In the genomic region with DNA sequence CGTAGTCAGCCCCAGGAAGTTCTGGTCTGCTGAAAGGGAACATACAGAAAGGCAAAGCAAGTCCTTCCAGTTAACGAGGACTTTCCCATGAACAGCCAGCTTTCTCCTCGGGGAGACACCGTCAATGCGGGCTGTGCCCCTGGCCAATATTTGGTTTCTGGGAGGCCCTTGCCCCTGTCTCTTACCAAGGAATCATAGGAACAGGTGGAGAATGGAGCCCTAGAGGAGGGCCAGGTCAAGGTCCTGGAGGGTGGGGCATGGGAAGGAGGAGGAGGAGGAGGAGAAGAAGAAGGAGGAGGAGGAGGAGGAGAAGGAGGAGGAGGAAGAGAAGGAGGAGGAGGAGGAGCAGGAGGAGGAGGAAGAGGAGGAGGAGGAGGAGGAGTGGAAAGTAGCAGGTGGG, we compare ENCODE assay signal across 31 mouse cellular contexts.
"Had no signal": no experiment of that assay in that cellular context is flagged by ENCODE, and none has a peak within 500 bp of the region (broad histone marks: within the 10 kb centered on the region; RNA-seq: fewer than 3 reads in every experiment).

No protein-coding gene starts in this region.

- H3K9me3 ChIP-seq: limb, embryonic 10.5 days; limb, embryonic 12.5 days; limb, embryonic 13.5 days; limb, embryonic 15.5 days; liver, embryonic 12.5 days; liver, embryonic 13.5 days; liver, embryonic 15.5 days; lung, embryonic 15.5 days; midbrain, embryonic 10.5 days; midbrain, embryonic 12.5 days; midbrain, embryonic 13.5 days; midbrain, embryonic 15.5 days had no signal

- H3K4me1 ChIP-seq: limb, embryonic 10.5 days; limb, embryonic 12.5 days; limb, embryonic 13.5 days; limb, embryonic 15.5 days; liver, embryonic 12.5 days; liver, embryonic 13.5 days; liver, embryonic 15.5 days; megakaryocyte, embryonic 14.5 days; midbrain, embryonic 13.5 days had no signal

- H3K36me3 ChIP-seq: limb, embryonic 10.5 days; limb, embryonic 12.5 days; limb, embryonic 13.5 days; limb, embryonic 15.5 days; liver, embryonic 12.5 days; liver, embryonic 13.5 days; liver, embryonic 15.5 days; lung, embryonic 15.5 days; midbrain, embryonic 10.5 days; midbrain, embryonic 12.5 days; midbrain, embryonic 13.5 days; midbrain, embryonic 15.5 days had no signal

- H3K4me2 ChIP-seq: limb, embryonic 12.5 days; limb, embryonic 13.5 days; limb, embryonic 15.5 days; liver, embryonic 11.5 days; liver, embryonic 12.5 days; liver, embryonic 13.5 days; liver, embryonic 15.5 days; lung, embryonic 14.5 days; lung, embryonic 15.5 days; midbrain, embryonic 11.5 days; midbrain, embryonic 12.5 days; midbrain, embryonic 13.5 days; midbrain, embryonic 15.5 days had no signal

- H3K27ac ChIP-seq: left cerebral cortex, adult 2 months; limb, embryonic 10.5 days; limb, embryonic 12.5 days; limb, embryonic 13.5 days; limb, embryonic 15.5 days; liver, embryonic 12.5 days; liver, embryonic 13.5 days; liver, embryonic 14.5 days; liver, embryonic 15.5 days; lung, embryonic 15.5 days; macrophage; midbrain, embryonic 10.5 days; midbrain, embryonic 12.5 days; midbrain, embryonic 13.5 days; midbrain, embryonic 15.5 days had no signal

- DNase-seq: left cerebral cortex, postnatal 4 days; liver; liver, embryonic 13.5 days; liver, postnatal 0 days; lung, adult 18-20 months; lung, adult 2 months; lung, embryonic 14.5 days; lung, postnatal 10 days; lung, postnatal 14 days; lung, postnatal 36 days; lung, postnatal 4 days had no signal

- H3K4me3 ChIP-seq: left cerebral cortex, adult 2 months; limb, embryonic 10.5 days; limb, embryonic 12.5 days; limb, embryonic 13.5 days; limb, embryonic 15.5 days; liver, embryonic 12.5 days; liver, embryonic 13.5 days; liver, embryonic 15.5 days; lung, embryonic 15.5 days; megakaryocyte, embryonic 14.5 days; midbrain, embryonic 10.5 days; midbrain, embryonic 12.5 days; midbrain, embryonic 13.5 days; midbrain, embryonic 15.5 days; myocyte had no signal

- H3K27me3 ChIP-seq: megakaryocyte, embryonic 14.5 days had no signal

- ATAC-seq: liver, embryonic 12.5 days; liver, postnatal 0 days; lung, postnatal 0 days; midbrain, embryonic 13.5 days; midbrain, embryonic 15.5 days; midbrain, embryonic 16.5 days had no signal

- H3K9ac ChIP-seq: limb, embryonic 12.5 days; limb, embryonic 13.5 days; limb, embryonic 15.5 days; liver, embryonic 12.5 days; liver, embryonic 13.5 days; liver, embryonic 14.5 days; liver, embryonic 15.5 days; liver, postnatal 0 days; lung, embryonic 14.5 days; lung, embryonic 15.5 days; midbrain, embryonic 12.5 days; midbrain, embryonic 13.5 days; midbrain, embryonic 15.5 days had no signal
